Mouse (Mus musculus) ES-Bruce4 (cell line): ENCODE data around the gene Ankrd26. TPM values are rescaled to one million over a fixed set of nuclear protein-coding genes. Genes with fewer than 3 reads are reported as not detected.

Experiments used
- H3K27ac ChIP-seq: 2 replicates; pipeline ENCODE4 v1.5.1; 2012; ENCODE audit warnings: low read length, inconsistent platforms; ENCODE audit not compliant: insufficient read depth
- H3K27me3 ChIP-seq: 2 replicates; pipeline ENCODE4 v1.6.1; 2012; ENCODE audit warnings: mild to moderate bottlenecking, low read length, inconsistent platforms; ENCODE audit not compliant: control insufficient read depth, poor library complexity, insufficient read depth, severe bottlenecking
- H3K36me3 ChIP-seq: 2 replicates; pipeline ENCODE4 v1.6.1; 2012; ENCODE audit warnings: inconsistent platforms, mild to moderate bottlenecking, low read length, moderate library complexity; ENCODE audit not compliant: control insufficient read depth, poor library complexity, insufficient read depth, severe bottlenecking
- H3K4me1 ChIP-seq: one replicate; pipeline ENCODE4 v1.8.1; 2011; ENCODE audit warnings: low read length; ENCODE audit not compliant: control insufficient read depth, insufficient read depth
- H3K4me3 ChIP-seq: 2 replicates; pipeline ENCODE4 v1.5.1; 2011; ENCODE audit warnings: low read depth, mild to moderate bottlenecking, low read length
- H3K9ac ChIP-seq: 2 replicates; pipeline ENCODE4 v1.6.1; 2012; ENCODE audit warnings: low read depth, mild to moderate bottlenecking, inconsistent platforms; ENCODE audit not compliant: poor library complexity, severe bottlenecking
- H3K9me3 ChIP-seq: replicated peaks from 2 replicates; pipeline ENCODE4 v1.6.1; 2012; ENCODE audit warnings: mild to moderate bottlenecking, low read length, inconsistent platforms; ENCODE audit not compliant: control insufficient read depth, poor library complexity, insufficient read depth, severe bottlenecking
- CTCF ChIP-seq: IDR thresholded peaks from one replicate; pipeline ENCODE4 v1.8.1; 2011; ENCODE audit warnings: low read depth, low read length
- EP300 ChIP-seq: IDR thresholded peaks from 2 replicates; pipeline ENCODE4 v1.6.1; 2011; ENCODE audit warnings: low read depth, low read length; ENCODE audit not compliant: insufficient read depth
- POLR2A ChIP-seq: IDR thresholded peaks from one replicate; pipeline ENCODE4 v1.8.1; 2011; ENCODE audit warnings: low read length; ENCODE audit not compliant: insufficient read depth
- polyA plus RNA-seq: library from polyadenylated mRNA; stranded (reverse); fragments of >200 nt; gene quantifications from 2 replicates; pipeline ENCODE4 v1.2.4, GENCODE M21; 2011; ENCODE audit warnings: low read depth; ENCODE audit not compliant: missing spikeins, insufficient read depth, insufficient read length

The Ankrd26 gene
- polyA plus RNA-seq: 10.6 and 14.0 TPM in 2 replicates

DNA sequence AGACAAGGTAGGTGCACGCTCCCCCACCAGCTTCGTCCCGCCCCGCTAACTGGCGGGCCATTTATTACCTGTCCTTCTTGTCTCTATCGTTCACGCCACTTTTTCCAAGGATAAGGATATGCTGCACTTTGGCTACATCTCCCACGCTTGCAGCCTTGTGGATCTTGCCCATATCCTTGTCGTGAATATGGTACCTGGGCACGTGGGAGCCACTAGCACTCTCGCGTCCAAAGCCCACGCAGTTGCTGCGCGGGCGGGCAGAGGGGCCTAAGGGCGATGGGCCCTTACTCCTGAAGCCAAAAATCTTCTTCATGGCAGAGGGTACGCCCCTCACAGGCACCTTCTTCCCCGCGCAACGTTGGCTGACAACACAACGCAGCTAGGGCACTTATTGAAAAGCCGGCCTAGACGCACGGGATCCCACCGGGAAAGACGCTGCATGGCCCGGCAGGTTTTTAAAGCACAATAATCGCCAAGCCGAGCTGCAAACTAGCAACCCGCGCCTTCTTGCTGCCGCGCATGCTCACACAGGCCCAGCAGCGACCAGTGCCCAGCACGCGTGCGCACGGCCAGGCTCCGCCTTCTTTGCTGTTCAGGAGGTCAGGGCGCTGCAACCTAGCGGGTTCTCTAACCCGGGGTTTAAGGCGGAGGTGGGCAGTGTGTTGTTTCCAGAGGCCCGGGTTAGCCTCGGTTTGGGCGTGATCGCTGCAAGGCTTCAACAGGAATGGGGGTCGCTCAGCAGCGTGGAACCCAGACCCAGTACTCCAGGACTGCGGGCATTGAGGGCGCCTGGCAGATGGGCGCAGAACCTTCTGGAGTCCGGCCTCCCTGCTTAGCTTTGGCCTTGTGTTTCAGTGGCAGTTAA, at the start of gene Ankrd26:
Ankrd26 (minus strand) TSS at position 482 of the 865 bp plus-strand sequence.
- peak; percentile 46 for TF ChIP-seq POLR2A
- TF ChIP-seq CTCF: no peak
- no peak for TF ChIP-seq EP300
- Histone ChIP-seq H3K27ac (no peak within 1 kb of the TSS), H3K4me3 (peak within 1 kb of the TSS; percentile 75)

DNA sequence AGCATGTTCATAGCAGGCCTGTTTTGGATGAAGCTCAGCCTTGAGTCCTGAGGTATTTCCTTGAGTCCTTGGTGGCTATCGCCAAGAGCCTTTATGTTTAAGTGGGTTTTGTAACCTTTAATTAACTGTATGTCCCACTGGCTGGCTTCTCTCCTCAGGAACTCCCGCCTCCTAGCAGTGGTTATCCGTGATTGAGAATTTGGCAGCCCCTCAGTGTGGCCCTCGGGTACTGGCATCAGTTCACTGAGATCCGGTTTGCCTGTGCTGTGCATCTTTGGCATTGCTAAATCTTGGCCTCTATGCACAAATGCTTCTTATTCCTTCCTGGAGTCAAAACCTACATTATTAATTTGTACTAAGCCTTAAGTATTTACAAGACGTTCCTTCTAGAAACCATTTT, 46.9 kb upstream of the Ankrd26 start:
- Histone ChIP-seq H3K4me1 (no peaks in the 10 kb centered on the region), H3K27me3 (no peaks in the 10 kb centered on the region), H3K9ac (no peak overlapping the region), H3K27ac (no peak overlapping the region), H3K9me3 (no peaks in the 10 kb centered on the region), H3K4me3 (no peak overlapping the region), H3K36me3 (no peaks in the 10 kb centered on the region)
- no peak for TF ChIP-seq EP300

More for the DNA sequence above, at the start of gene Ankrd26:
- H3K36me3 ChIP-seq: peaks cover 5% of the 10 kb centered on the region; the same call in 1 of the 2 replicates
- H3K9ac ChIP-seq: peak within 1 kb of the TSS; percentile 28
- no peaks in the 10 kb centered on the region for H3K4me1 ChIP-seq
- H3K9me3 ChIP-seq: no peaks in the 10 kb centered on the region
- no peaks in the 10 kb centered on the region for H3K27me3 ChIP-seq

GRCm38 (mm10) chr6:118605974-118606373, 43.9 kb upstream of the Ankrd26 start:
- Histone ChIP-seq H3K36me3 (no peaks in the 10 kb centered on the region), H3K27ac (no peak overlapping the region)
- TF ChIP-seq EP300 (no peak), CTCF (peak; percentile 39), POLR2A (no peak)

GRCm38 (mm10) chr6:118603825-118604224, 41.8 kb upstream of the Ankrd26 start:
- Histone ChIP-seq H3K9ac (no peak overlapping the region), H3K4me1 (no peaks in the 10 kb centered on the region), H3K36me3 (no peaks in the 10 kb centered on the region), H3K27ac (no peak overlapping the region), H3K4me3 (no peak overlapping the region), H3K27me3 (no peaks in the 10 kb centered on the region), H3K9me3 (no peaks in the 10 kb centered on the region)
- TF ChIP-seq POLR2A (no peak), EP300 (no peak), CTCF (no peak)

More at GRCm38 (mm10) chr6:118605974-118606373, 43.9 kb upstream of the Ankrd26 start:
- Histone ChIP-seq H3K9ac (no peak overlapping the region), H3K27me3 (no peaks in the 10 kb centered on the region), H3K4me3 (no peak overlapping the region), H3K9me3 (no peaks in the 10 kb centered on the region), H3K4me1 (no peaks in the 10 kb centered on the region)

GRCm38 (mm10) chr6:118595681-118596055, 33.6 kb upstream of the Ankrd26 start:
- H3K27me3 ChIP-seq: no peaks in the 10 kb centered on the region
- no peaks in the 10 kb centered on the region for H3K9me3 ChIP-seq
- no peak overlapping the region for H3K4me3 ChIP-seq
- no peak overlapping the region for H3K9ac ChIP-seq
- no peak for TF ChIP-seq EP300
- TF ChIP-seq CTCF: no peak
- no peak for TF ChIP-seq POLR2A
- H3K4me1 ChIP-seq: peaks cover 4% of the 10 kb centered on the region
- no peaks in the 10 kb centered on the region for H3K36me3 ChIP-seq
- no peak overlapping the region for H3K27ac ChIP-seq
